Mouse (Mus musculus) cortical plate, adult 2 months (tissue): ENCODE data around the gene Leo1.

Experiments
- CTCF ChIP-seq: fragments of 200-500 bp; IDR thresholded peaks from 2 replicates; pipeline ENCODE4 v1.5.1; 2011; ENCODE audit warnings: mild to moderate bottlenecking, control low read depth, low read length; ENCODE audit not compliant: insufficient read depth; ENCODE audit errors: extremely low read depth
- POLR2A ChIP-seq: fragments of 200-500 bp; IDR thresholded peaks from 2 replicates; pipeline ENCODE4 v1.6.1; 2011; ENCODE audit warnings: mild to moderate bottlenecking, low read length, control low read depth; ENCODE audit not compliant: insufficient read depth; ENCODE audit errors: extremely low read depth

DNA sequence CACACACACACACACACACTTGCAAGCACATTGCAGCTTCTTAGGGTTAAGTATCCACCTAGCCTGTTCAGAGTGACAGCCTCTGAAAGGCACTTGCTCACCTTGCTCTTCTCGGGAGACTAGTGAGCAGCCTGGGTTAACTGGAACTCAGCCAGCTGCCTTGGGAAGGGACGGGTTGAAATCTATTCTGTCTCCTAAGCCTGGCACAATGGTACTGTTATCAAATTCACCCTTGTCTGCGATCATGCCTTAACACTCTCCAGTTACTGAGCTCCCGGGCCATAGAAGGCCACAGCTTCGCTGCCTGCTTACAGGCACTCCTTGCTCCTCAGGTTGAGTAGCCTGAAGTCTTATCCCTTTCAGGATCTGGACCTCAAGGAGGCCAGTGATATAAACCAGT lies 40.7 kb upstream of the Leo1 start:
- TF ChIP-seq CTCF (no peak), POLR2A (no peak)
